Mouse (Mus musculus): Measurements from ENCODE around the gene Syngr2. TPM values are rescaled to one million over a fixed set of nuclear protein-coding genes. Genes with fewer than 3 reads are reported as not detected.
"Not testable (repeated sequence)": the region's sequence is repeated elsewhere in the genome, so short reads cannot be mapped to it uniquely, and the experiment has no call there.

The Syngr2 gene
- polyA plus RNA-seq, 1 experiment from 2014 or later: 85.7 TPM

DNA sequence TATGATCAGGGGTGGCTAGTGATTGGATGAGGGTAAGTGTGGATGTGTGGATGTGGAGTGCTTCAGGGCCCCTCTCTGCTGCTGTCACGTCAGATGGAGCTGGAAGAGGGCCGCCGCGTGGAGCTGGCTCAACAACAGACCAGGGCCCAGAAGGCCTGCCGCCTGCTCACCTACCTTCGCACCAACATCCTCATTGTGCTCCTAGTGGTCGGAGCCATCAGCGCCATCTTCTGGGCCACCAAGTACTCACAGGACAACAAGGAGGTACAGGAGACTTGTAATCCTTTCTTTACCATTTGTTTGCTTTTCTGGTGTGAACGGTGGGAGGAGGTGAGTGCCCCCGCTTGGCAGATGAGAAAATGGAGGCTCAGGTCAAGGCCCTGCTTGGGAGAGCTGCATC is 23.2 kb upstream of the Syngr2 start:
- Histone ChIP-seq H3K9ac (ENCODE audit: low read depth, low read length) (no peak overlapping the region), H3K27me3 (ENCODE audit: control insufficient read depth, insufficient read depth, low read length) (no peaks in the 10 kb centered on the region), H3K27ac (ENCODE audit: low read depth, low read length) (no peak overlapping the region), H3K4me1 (ENCODE audit: control insufficient read depth, insufficient read depth, low read length) (peaks cover 11% of the 10 kb centered on the region), H3K9me3 (ENCODE audit: control insufficient read depth, low read length) (no peaks in the 10 kb centered on the region), H3K36me3 (ENCODE audit: control insufficient read depth, insufficient read depth, low read length) (no peaks in the 10 kb centered on the region), H3K4me2 (replicated peaks; ENCODE audit: low read depth, low read length) (no peak overlapping the region), H3K4me3 (ENCODE audit: low read length) (no peak overlapping the region)
- ATAC-seq (ENCODE audit: low FRiP score, low TSS enrichment): 0 out of 2 replicates have a peak, but pooled peaks have one; percentile 13
- 4% methylated on average over 10 of the region's 10 CpGs for WGBS

GRCm38 (mm10) chr11:117788481-117788880 is 21.0 kb upstream of the Syngr2 start:
- not testable (repeated sequence) for H3K36me3 ChIP-seq (ENCODE audit: control insufficient read depth, insufficient read depth, low read length); H3K9ac ChIP-seq (ENCODE audit: low read depth, low read length); H3K4me2 ChIP-seq (replicated peaks; ENCODE audit: low read depth, low read length); H3K27ac ChIP-seq (ENCODE audit: low read depth, low read length); H3K9me3 ChIP-seq (ENCODE audit: control insufficient read depth, low read length); ATAC-seq (ENCODE audit: low FRiP score, low TSS enrichment); H3K27me3 ChIP-seq (ENCODE audit: control insufficient read depth, insufficient read depth, low read length); H3K4me1 ChIP-seq (ENCODE audit: control insufficient read depth, insufficient read depth, low read length); H3K4me3 ChIP-seq (ENCODE audit: low read length)
- WGBS: 81% methylated on average over 7 of the region's 7 CpGs

GRCm38 (mm10) chr11:117790286-117790685 is 19.2 kb upstream of the Syngr2 start:
- Histone ChIP-seq H3K4me1 (ENCODE audit: control insufficient read depth, insufficient read depth, low read length) (no peaks in the 10 kb centered on the region), H3K27ac (ENCODE audit: low read depth, low read length) (no peak overlapping the region), H3K9me3 (ENCODE audit: control insufficient read depth, low read length) (no peaks in the 10 kb centered on the region), H3K36me3 (ENCODE audit: control insufficient read depth, insufficient read depth, low read length) (no peaks in the 10 kb centered on the region), H3K9ac (ENCODE audit: low read depth, low read length) (no peak overlapping the region), H3K4me2 (replicated peaks; ENCODE audit: low read depth, low read length) (peak overlapping the region; percentile 38), H3K4me3 (ENCODE audit: low read length) (peak overlapping the region; percentile 14; the same call in 1 of the 2 replicates), H3K27me3 (ENCODE audit: control insufficient read depth, insufficient read depth, low read length) (no peaks in the 10 kb centered on the region)
- 15% methylated on average over 14 of the region's 14 CpGs for WGBS
- peak; percentile 56 for ATAC-seq (ENCODE audit: low FRiP score, low TSS enrichment)

DNA sequence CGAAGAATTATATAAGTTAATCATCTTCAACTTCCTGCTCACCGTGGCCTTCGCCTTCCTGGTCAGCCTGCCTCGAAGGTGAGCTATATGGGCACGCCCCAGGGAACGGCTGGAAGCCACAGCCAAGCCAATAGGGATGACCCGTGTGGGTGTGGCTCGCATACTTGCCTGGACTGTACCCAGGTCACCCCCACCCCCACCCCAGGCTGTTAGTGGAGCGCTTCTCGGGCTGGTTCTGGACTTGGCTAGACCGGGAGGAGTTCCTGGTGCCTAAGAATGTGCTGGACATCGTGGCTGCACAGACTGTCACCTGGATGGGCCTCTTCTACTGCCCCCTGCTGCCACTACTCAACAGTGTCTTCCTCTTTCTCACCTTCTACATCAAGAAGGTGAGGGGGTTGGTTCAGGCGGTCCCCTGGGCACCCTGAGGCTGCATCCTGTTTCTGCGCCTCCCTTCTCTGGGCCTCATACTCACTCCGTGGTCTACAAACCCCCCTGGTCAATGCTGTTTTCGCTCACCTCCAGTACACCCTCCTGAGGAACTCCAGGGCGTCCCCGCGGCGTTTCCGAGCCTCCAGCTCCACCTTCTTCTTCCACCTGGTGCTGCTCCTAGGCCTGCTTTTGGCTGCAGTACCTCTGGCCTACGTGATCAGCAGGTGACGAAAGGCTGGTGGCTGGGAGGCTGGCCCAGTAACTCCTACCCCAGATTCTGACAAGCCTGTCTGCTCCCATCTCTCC is 18.6 kb upstream of the Syngr2 start:
- Histone ChIP-seq H3K27me3 (ENCODE audit: control insufficient read depth, insufficient read depth, low read length) (no peaks in the 10 kb centered on the region), H3K4me1 (ENCODE audit: control insufficient read depth, insufficient read depth, low read length) (no peaks in the 10 kb centered on the region), H3K9ac (ENCODE audit: low read depth, low read length) (no peak overlapping the region), H3K36me3 (ENCODE audit: control insufficient read depth, insufficient read depth, low read length) (no peaks in the 10 kb centered on the region), H3K27ac (ENCODE audit: low read depth, low read length) (no peak overlapping the region; the same call in 1 of the 2 replicates), H3K4me2 (replicated peaks; ENCODE audit: low read depth, low read length) (peak overlapping the region; percentile 38), H3K4me3 (ENCODE audit: low read length) (peak overlapping the region; percentile 14; the same call in 1 of the 2 replicates), H3K9me3 (ENCODE audit: control insufficient read depth, low read length) (no peaks in the 10 kb centered on the region)
- peak; percentile 43 for ATAC-seq (ENCODE audit: low FRiP score, low TSS enrichment)
- WGBS: 31% methylated on average over 23 of the region's 23 CpGs

DNA sequence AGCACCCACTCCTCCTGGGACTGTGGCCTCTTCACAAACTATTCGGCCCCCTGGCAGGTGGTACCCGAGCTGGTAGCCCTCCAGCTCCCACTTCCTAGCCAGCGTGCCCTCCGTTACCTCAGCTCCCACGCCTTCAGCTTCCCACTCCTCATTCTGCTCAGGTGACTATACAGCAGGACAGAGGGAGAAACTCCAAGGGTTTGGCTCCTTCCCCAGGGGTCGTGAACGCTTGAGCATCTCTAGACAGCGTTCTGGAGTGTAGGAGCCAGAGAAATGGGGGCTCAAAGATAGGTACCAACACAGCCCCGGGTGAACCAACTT is 18.1 kb upstream of the Syngr2 start:
- no peak overlapping the region for H3K4me2 ChIP-seq (replicated peaks; ENCODE audit: low read depth, low read length)

DNA sequence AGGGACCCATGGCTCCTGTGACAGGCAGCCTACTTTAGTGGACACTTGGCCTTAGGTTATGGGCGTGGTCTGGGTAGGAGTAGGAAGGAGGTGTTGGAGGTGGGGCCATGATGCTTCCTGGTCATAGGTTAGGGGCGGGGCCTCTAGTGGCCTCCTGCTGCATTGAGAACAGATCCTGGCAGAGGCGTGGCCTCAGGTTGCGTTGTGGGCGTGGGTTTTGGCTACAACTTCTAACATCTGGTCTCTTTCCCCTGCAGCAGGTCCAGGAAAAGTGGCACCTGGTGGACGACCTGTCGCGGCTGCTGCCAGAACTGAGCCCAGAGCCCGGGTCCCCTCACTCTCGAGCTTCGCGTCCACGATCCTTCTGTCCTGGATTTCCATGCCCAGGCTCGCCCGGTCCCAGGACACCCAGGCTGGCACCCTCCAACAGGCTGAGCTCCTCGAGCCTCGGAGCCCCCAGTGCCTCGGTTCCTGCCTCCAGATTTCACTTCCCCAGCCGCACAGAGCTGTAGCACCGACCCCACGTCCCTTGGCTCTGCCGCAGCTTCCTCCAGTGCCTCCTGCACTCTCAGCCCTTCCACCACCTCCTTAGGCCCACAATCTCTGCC is 17.1 kb upstream of the Syngr2 start:
- Histone ChIP-seq H3K4me2 (replicated peaks; ENCODE audit: low read depth, low read length) (peak overlapping the region; percentile 45), H3K9me3 (ENCODE audit: control insufficient read depth, low read length) (no peaks in the 10 kb centered on the region), H3K27ac (ENCODE audit: low read depth, low read length) (no peak overlapping the region), H3K9ac (ENCODE audit: low read depth, low read length) (peak overlapping the region; percentile 47; the same call in 1 of the 2 replicates), H3K4me3 (ENCODE audit: low read length) (peak overlapping the region; percentile 11), H3K4me1 (ENCODE audit: control insufficient read depth, insufficient read depth, low read length) (no peaks in the 10 kb centered on the region), H3K36me3 (ENCODE audit: control insufficient read depth, insufficient read depth, low read length) (no peaks in the 10 kb centered on the region), H3K27me3 (ENCODE audit: control insufficient read depth, insufficient read depth, low read length) (no peaks in the 10 kb centered on the region)
- ATAC-seq (ENCODE audit: low FRiP score, low TSS enrichment): peak; percentile 71
- WGBS: 10% methylated on average over 22 of the region's 22 CpGs

More for the DNA sequence above, 18.1 kb upstream of the Syngr2 start:
- Histone ChIP-seq H3K4me1 (ENCODE audit: control insufficient read depth, insufficient read depth, low read length) (no peaks in the 10 kb centered on the region), H3K27ac (ENCODE audit: low read depth, low read length) (no peak overlapping the region), H3K9ac (ENCODE audit: low read depth, low read length) (no peak overlapping the region), H3K36me3 (ENCODE audit: control insufficient read depth, insufficient read depth, low read length) (no peaks in the 10 kb centered on the region), H3K4me3 (ENCODE audit: low read length) (no peak overlapping the region), H3K9me3 (ENCODE audit: control insufficient read depth, low read length) (no peaks in the 10 kb centered on the region), H3K27me3 (ENCODE audit: control insufficient read depth, insufficient read depth, low read length) (no peaks in the 10 kb centered on the region)
- ATAC-seq (ENCODE audit: low FRiP score, low TSS enrichment): no peak
- WGBS: 84% methylated on average over 9 of the region's 9 CpGs

DNA sequence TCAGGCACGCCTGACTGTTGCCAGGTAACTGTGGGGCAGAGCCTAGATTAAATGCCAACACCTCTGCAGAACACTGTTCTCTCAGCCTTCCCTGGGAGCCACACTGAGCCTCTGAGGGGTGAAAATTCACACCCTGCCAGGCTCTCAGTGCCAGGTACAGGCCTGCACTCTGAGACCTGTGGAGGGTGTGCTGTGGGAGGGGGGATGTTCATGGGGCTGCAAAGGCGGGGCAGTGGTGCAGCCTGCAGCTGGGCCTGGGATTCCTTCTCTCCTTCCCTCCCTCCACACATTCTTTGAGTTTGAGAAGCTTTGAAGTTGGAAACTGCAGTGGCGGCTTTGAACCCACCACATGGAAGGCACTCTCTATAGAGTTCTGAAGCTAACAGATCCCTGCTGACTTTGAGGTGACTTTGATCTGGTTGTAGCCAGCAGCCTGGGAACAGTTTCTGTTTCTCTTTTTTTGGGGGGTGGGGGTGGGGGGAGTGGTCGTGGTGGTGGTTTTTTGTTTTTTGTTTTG is 15.4 kb upstream of the Syngr2 start:
- Histone ChIP-seq H3K27ac (ENCODE audit: low read depth, low read length) (no peak overlapping the region), H3K4me1 (ENCODE audit: control insufficient read depth, insufficient read depth, low read length) (no peaks in the 10 kb centered on the region), H3K4me3 (ENCODE audit: low read length) (no peak overlapping the region), H3K36me3 (ENCODE audit: control insufficient read depth, insufficient read depth, low read length) (no peaks in the 10 kb centered on the region), H3K27me3 (ENCODE audit: control insufficient read depth, insufficient read depth, low read length) (no peaks in the 10 kb centered on the region), H3K9ac (ENCODE audit: low read depth, low read length) (no peak overlapping the region), H3K9me3 (ENCODE audit: control insufficient read depth, low read length) (no peaks in the 10 kb centered on the region), H3K4me2 (replicated peaks; ENCODE audit: low read depth, low read length) (no peak overlapping the region)
- WGBS: 49% methylated on average over 4 of the region's 4 CpGs
- no peak for ATAC-seq (ENCODE audit: low FRiP score, low TSS enrichment)

- Histone ChIP-seq H3K4me2 (replicated peaks; ENCODE audit: low read depth, low read length) (no peak overlapping the region), H3K4me3 (ENCODE audit: low read length) (no peak overlapping the region), H3K27ac (ENCODE audit: low read depth, low read length) (no peak overlapping the region), H3K36me3 (ENCODE audit: control insufficient read depth, insufficient read depth, low read length) (no peaks in the 10 kb centered on the region), H3K9ac (ENCODE audit: low read depth, low read length) (no peak overlapping the region), H3K27me3 (ENCODE audit: control insufficient read depth, insufficient read depth, low read length) (no peaks in the 10 kb centered on the region), H3K4me1 (ENCODE audit: control insufficient read depth, insufficient read depth, low read length) (no peaks in the 10 kb centered on the region), H3K9me3 (ENCODE audit: control insufficient read depth, low read length) (no peaks in the 10 kb centered on the region)
- whole genome bisulfite sequencing: 23% methylated on average over 5 of the region's 5 CpGs
- no peak for ATAC-seq (ENCODE audit: low FRiP score, low TSS enrichment)
Measured at GRCm38 (mm10) chr11:117796954-117797353, 12.5 kb upstream of the Syngr2 start.

DNA sequence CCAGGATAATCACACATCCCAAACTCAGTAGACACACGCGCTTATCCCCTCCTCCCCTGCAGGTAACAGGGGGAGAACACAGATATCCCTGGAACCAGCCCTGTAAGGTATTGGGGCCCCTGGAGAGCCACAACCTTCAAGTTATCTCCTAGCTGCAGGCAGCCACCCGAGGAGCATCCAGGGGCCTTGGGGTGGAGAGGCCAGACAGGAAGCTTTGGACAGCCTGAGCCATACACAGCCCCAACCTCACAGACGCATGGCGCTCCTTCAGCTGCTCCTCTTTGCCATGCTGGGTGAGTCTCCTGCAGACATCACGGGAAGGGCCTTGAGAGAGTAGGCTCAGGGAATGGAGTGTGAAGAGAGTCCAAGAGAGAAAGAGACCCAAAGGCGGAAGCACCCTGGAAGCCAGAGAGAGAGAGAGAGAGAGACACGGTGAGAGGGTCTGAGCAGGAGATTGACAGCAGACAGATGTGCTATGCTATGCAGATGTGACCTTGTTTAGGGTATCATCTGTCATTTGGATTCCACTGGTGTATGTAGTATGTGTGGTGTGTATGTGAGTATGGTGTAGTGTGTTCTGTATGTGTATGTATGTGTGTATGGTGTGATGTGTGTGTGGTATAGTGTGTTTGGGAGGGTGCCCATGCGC is 11.8 kb upstream of the Syngr2 start, which contains the start of gene 6030468B19Rik:
TSS of gene 6030468B19Rik (plus strand) at position 150 of the 649 bp plus-strand sequence.
- ATAC-seq (ENCODE audit: low FRiP score, low TSS enrichment): no peak; the same call in 1 of the 2 replicates
- H3K9me3 ChIP-seq (ENCODE audit: control insufficient read depth, low read length): no peaks in the 10 kb centered on the region
- H3K27me3 ChIP-seq (ENCODE audit: control insufficient read depth, insufficient read depth, low read length): no peaks in the 10 kb centered on the region
- 47% methylated on average over 9 of the region's 9 CpGs for WGBS
- H3K27ac ChIP-seq (ENCODE audit: low read depth, low read length): no peak within 1 kb of the TSS
- H3K9ac ChIP-seq (ENCODE audit: low read depth, low read length): no peak within 1 kb of the TSS
- H3K4me2 ChIP-seq (replicated peaks; ENCODE audit: low read depth, low read length): no peak within 1 kb of the TSS
- H3K4me1 ChIP-seq (ENCODE audit: control insufficient read depth, insufficient read depth, low read length): no peaks in the 10 kb centered on the region
- no peak within 1 kb of the TSS for H3K4me3 ChIP-seq (ENCODE audit: low read length)
- H3K36me3 ChIP-seq (ENCODE audit: control insufficient read depth, insufficient read depth, low read length): no peaks in the 10 kb centered on the region

Measured in kidney, embryonic 14.5 days (tissue).